Mouse (Mus musculus): Measurements from ENCODE around the gene Shank2. TPM values are rescaled to one million over a fixed set of nuclear protein-coding genes. Genes with fewer than 3 reads are reported as not detected.
A peak's percentile ranks its signal among the peaks of the same experiment; 100 is the strongest.

Gene Shank2
- total RNA-seq, 2 experiments from 2014 or later: 133 to 138 TPM

DNA sequence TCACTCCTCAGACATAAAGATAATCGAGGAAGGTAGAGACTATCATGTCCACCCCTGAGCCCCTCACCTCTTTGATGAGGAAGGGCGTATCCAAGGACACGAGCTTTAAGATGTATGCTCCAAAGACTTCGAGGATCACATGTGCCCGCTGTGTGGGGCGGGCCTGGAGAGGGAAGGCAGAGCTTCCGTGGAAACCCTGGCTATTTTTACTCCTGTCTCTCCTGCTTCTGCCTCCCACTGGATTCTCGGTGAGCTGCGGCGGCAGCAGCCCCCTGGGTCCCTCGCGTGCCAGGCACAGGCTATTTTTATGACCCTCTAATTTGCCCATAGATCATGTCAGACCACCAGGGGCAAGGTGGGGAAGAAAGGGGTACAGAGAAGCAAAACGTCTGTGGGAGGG is 235.1 kb downstream of the Shank2 start:
- Histone ChIP-seq H3K27ac (peak overlapping the region; percentile 48; the same call in 1 of the 2 replicates), H3K4me3 (no peak overlapping the region)
- no peak for TF ChIP-seq CTCF (conservative IDR thresholded peaks at IDR 0.05)
- DNase-seq (ENCODE audit: low spot score in 2 of 2): no peak

DNA sequence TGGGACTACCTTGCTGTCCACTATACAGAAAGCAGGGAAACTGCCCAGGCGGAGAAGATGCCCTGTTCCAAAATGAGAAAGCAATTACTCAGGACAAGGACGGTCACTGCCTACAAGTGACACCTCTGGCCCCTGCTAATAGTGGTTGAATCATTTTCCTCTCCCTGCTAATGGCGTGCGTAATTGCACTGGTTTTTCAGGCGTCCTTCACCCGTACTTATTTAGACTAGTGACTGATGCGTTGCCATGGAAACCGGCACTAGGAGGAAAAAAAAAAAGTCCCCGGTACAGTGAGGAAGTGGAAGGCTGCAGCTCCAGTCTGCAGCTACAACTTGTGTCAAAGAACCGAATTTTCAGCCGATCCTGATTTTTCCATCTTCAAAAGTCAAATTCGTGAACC is 236.7 kb downstream of the Shank2 start:
- H3K27ac ChIP-seq: peak overlapping the region; percentile 84
- DNase-seq (ENCODE audit: low spot score in 2 of 2): peak; percentile 53 to 78
- no peak for TF ChIP-seq CTCF (conservative IDR thresholded peaks at IDR 0.05)
- H3K4me3 ChIP-seq: peak overlapping the region; percentile 53

DNA sequence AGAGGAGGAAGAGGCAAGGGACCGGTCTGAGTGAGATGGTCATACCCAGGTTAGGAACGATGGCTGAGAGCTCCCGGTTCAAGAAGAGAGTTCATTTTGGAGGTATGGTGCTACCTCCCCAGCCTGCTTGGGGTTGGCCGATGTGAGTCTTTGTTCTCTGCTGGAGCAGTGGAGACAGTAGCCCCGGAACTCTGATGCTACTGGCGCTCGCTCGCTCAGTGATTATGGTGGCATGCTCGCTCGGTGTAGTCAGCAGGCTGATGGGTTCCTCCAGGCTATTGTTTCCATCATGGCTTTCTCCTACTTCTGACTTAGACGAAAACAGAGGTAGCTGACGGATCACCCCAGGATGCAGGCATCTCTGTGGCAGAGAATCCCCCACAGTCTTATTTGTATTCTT is 237.3 kb downstream of the Shank2 start:
- no peak for DNase-seq (ENCODE audit: low spot score in 2 of 2)
- Histone ChIP-seq H3K27ac (peak overlapping the region; percentile 84), H3K4me3 (peak overlapping the region; percentile 53)
- TF ChIP-seq CTCF (conservative IDR thresholded peaks at IDR 0.05): no peak

DNA sequence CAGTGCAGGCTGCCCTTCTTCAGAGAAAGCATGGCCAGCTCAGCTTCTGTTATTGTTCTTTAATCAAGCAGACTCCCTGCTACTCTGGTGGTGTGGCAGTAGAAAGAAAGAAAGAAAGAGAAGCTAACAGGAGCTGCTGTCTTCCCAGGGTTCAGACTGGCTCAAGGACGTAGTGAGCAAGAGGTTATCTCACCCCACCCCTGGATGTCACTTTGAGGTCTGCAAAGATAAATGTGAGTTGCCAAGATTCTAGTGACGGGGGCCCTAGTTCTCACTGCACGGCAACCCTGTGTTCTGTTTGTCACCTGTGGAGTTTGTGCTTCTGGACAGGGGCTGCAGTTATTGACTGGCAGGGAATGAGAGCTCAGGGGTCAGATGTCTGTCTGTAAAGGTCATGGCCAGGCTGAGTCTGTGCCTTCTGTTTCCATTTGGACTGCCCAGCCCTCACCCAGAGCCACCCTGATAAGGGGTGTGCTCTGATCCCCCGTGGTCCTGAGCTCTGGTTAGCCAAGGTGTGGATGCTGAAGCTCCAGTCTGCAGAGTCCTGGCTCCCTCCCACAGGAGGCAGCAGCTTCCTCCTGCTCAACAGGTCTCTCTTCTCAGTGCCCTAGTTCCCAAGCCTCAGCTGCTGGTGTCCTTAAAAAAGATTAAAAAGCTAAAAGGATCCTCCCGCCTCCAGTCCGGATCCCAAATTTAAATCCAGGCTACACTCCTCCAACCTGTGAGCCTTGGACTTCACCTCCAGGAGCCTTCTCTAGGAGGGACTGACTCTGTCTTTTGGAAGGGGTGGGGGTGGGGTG is 238.0 kb downstream of the Shank2 start:
- DNase-seq (ENCODE audit: low spot score in 2 of 2): no peak
- Histone ChIP-seq H3K27ac (peak overlapping the region; percentile 84), H3K4me3 (peak overlapping the region; percentile 53)
- 0 out of 2 replicates have a peak, but pooled peaks have one; percentile 5 for TF ChIP-seq CTCF (conservative IDR thresholded peaks at IDR 0.05)

DNA sequence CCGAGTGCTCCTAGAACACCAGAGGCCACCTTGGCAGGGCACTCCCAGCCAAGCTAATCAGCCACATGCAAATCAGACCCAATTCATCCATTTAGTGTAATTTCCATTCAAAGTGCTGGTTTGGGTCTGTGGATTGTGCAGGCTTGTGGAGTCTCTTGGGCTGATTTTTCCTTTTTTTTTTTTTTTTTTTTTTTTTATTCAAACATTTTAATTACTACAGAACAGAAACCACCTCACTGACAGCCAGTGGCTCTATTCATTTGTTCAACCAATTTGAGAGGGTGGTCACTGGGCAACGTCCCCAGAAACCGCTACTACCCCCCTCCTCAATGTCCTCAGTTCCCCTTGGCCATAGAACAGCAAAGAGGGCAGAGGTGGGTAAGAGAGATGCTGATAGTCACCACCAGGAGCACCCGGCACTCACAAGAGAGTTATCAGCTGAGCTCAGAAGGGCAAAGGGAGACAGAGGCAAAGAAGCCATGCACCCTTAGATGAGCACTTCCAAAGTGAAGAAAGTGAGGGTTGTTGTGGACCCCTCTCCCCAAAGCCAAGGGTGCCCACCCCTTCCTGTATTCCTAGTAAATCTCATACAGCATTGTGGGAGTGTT is 239.1 kb downstream of the Shank2 start:
- Histone ChIP-seq H3K27ac (peak overlapping the region; percentile 84; the same call in 1 of the 2 replicates), H3K4me3 (peak overlapping the region; percentile 53; the same call in 1 of the 2 replicates)
- peak; percentile 61 for TF ChIP-seq CTCF (conservative IDR thresholded peaks at IDR 0.05)
- DNase-seq (ENCODE audit: low spot score in 2 of 2): no peak

DNA sequence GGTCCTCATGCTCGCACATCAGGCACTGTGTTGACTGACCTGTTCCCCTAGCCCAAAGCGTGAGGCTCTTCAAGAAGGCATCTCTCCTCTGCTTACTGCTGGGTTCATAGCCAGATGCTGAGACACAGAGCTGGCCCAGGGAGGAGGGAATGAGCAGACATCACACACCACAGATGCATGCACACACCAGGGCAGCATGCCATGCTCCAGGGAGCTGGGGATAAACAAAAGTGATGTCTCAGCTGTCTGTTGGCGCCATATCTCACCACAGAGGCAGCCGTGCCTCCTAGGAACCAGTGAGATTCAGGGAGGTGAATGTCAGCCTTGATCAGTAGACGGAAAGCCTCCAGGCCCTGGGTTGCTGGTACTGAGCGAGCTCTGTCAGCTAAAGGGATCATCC is 242.5 kb downstream of the Shank2 start:
- Histone ChIP-seq H3K4me3 (no peak overlapping the region), H3K27ac (no peak overlapping the region)
- DNase-seq (ENCODE audit: low spot score in 2 of 2): no peak
- TF ChIP-seq CTCF (conservative IDR thresholded peaks at IDR 0.05): no peak

DNA sequence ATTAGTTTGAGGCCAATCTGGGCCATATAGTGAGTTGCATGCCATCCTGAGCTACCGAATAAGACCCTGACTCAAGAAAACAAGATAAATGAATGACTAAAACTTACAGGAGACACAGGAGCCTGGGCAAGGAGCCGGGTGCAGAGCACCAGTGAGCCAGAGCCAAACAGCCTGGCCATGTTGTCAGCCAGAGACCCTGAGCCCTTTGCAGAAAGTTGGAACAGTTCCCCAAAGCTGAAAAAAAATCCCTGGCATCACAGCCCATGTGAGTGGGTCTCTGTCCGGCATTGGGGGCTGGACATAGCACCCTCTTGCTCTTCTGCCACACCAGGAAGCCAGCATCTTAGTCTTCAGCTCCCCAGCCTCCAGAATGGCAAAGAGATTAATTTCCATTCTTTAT is 244.5 kb downstream of the Shank2 start:
- Histone ChIP-seq H3K27ac (no peak overlapping the region), H3K4me3 (no peak overlapping the region)
- TF ChIP-seq CTCF (conservative IDR thresholded peaks at IDR 0.05): no peak
- DNase-seq (ENCODE audit: low spot score in 2 of 2): no peak

DNA sequence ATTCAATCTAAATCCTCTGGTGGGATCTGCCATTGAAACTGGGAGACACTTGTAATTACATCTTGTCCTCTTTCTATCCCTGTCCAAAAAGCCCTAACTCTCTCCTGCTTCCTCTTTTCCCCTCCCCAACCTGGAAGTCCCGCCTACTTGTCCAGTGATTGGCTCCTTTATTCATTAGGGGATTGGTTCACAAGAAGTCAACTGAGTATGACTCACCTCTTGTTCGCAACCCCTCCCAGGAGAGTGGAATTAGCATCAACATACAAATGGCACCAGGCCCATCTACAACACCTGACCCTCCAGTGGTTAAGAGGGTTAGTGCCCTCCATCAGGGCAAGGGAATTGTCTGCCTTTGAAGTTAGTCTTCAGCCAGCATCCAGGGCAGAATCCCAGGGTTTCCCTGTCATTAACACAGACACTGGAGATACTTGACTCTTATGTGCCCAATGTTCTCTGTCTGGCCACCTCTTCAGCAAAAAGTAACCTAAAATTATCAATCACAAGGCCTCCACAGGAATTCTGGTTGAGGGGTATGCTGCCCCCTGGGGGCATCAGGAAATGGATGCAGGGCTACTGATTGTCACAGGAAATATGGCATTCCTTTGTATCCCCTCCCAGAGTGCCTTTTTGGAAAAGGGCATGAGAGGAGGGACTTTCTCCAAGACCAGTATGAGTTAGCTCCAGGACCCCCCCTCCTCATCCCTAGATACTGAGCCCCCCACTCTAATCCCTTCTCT is 247.1 kb downstream of the Shank2 start:
- no peak overlapping the region for H3K27ac ChIP-seq
- no peak for DNase-seq (ENCODE audit: low spot score in 2 of 2)
- peak; percentile 64 for TF ChIP-seq CTCF (conservative IDR thresholded peaks at IDR 0.05)
- no peak overlapping the region for H3K4me3 ChIP-seq

DNA sequence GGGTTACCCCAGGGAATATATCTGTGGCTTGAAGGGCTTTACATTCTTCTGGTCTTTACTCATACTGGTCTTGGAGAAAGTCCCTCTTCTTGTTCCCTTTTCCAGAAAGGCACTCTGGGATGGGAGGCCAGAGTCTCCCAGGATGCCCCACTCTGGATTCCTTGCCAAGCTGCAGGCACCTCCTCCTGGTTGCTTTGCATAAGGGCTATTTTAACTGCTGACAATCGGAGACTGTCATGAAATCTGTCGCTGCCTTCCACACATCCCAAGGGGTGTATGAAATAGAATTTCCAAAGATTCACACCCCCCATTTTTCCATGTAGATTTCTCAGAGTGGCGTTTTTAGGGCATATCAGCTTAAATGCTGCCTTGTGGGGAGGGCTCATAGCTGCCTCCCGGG is 249.1 kb downstream of the Shank2 start:
- H3K27ac ChIP-seq: peak overlapping the region; percentile 80
- no peak for DNase-seq (ENCODE audit: low spot score in 2 of 2)

DNA sequence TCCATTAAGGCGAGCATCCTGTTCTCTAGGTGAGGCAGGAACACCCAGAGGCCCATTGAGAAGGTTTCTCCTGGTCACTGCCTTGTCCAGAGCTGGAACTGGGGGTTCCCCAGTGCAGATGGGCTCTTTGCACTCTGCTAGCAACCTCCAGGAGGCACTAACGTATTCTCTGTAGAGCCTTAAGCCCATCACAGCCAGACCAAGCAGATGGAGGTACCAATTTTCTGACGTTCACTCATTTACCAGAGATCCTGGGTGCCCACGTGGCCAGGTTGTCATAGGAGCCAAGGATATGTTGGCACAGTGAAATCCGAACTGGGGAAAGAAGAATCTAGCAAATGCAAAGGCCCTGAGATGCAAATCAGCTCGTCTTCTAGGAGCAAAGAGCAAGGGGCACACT is 249.5 kb downstream of the Shank2 start:
- DNase-seq (ENCODE audit: low spot score in 2 of 2): peak in 1 of 2 experiments; percentile 67
- peak; percentile 56 for TF ChIP-seq CTCF (conservative IDR thresholded peaks at IDR 0.05)
- Histone ChIP-seq H3K27ac (peak overlapping the region; percentile 80), H3K4me3 (no peak overlapping the region)

More for the DNA sequence above, 249.1 kb downstream of the Shank2 start:
- H3K4me3 ChIP-seq: no peak overlapping the region
- no peak for TF ChIP-seq CTCF (conservative IDR thresholded peaks at IDR 0.05)

DNA sequence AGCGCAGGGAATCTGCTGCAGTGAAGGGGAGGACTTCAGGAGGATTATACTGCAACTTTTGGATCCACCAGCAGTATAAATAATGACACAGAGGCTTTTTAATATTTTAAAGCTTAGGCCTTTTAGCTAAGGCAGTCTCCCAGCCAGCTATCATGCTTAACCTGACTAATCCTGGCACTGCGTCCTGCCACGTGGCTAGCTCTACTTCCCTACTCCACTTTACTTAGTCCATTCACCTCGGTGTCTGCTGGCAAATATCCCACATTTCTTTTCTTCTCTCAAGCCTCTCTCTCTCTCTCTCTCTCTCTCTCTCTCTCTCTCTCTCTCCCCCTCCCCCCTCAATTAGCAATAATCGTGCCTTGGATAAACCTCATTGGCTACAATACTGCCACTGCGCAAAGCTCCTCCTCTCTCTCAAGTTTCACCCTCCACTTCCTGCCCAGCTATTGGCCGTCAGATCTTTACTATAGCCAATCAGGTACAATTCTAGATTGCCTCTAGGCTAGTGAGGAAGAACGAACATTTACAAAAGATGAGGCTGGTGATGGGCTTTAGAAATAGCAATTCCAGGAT is 253.0 kb downstream of the Shank2 start:
- Histone ChIP-seq H3K27ac (no peak overlapping the region), H3K4me3 (no peak overlapping the region)
- DNase-seq (ENCODE audit: low spot score in 2 of 2): no peak
- no peak for TF ChIP-seq CTCF (conservative IDR thresholded peaks at IDR 0.05)

DNA sequence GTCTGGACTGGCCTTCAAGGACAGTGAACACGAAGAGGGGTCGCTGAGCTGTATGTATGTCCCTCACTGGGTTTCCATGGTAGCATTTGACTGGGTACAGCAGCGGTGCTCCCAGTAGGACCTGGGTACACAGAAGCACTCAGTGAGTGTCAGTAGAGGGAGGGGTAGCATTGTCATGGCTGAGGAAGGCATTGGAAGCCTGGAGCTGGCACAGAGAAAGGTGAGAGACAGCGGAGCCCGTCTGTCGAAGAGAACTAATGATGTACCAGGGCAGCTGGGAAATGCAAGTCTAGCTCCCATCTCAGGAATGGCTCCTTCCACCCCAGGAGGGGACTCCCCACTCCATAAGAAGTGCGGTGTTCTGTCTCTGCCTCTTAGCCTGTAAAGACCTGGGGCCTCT is 256.1 kb downstream of the Shank2 start:
- TF ChIP-seq CTCF (conservative IDR thresholded peaks at IDR 0.05): no peak
- Histone ChIP-seq H3K4me3 (no peak overlapping the region), H3K27ac (no peak overlapping the region; the same call in 1 of the 2 replicates)
- no peak for DNase-seq (ENCODE audit: low spot score in 2 of 2)

DNA sequence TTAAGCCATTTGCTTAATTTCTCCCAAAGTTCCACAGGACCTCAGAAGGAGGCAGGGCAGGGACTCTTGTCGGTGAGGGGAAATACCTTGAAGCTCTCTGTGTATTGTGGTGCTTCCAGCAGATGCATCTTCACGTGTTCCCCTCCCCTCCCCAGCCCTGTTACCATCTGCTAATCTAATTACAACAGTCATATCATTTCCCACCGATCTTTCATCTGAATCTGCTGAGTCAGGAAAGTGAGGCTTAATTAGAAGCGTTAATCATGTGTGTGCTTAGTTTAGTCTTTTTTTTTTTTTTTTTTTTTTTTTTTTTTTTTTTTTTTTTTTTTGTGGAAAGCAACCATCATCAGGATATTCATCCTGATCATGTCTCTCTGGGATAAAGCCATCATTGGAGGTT is 256.6 kb downstream of the Shank2 start:
- TF ChIP-seq CTCF (conservative IDR thresholded peaks at IDR 0.05): no peak
- no peak overlapping the region for H3K4me3 ChIP-seq
- DNase-seq (ENCODE audit: low spot score in 2 of 2): no peak
- no peak overlapping the region for H3K27ac ChIP-seq
